Mouse (Mus musculus) left cerebral cortex, adult 2 months (tissue): ENCODE results near the gene BC024978. TPM values are rescaled to one million over a fixed set of nuclear protein-coding genes. Genes with fewer than 3 reads are reported as not detected.

ENCODE experiments used
- DNase-seq, 2 experiments: peaks; one replicate each; pipeline ENCODE4 v3.0.0; 2021 to 2022; ENCODE audit warnings: low spot score in 2 of 2, mixed read lengths in 1 of 2; ENCODE audit errors: extremely low spot score in 1 of 2
- H3K27ac ChIP-seq: fragments of 200-600 bp; 2 replicates; pipeline ENCODE4 v1.8.1; 2022
- H3K4me3 ChIP-seq: fragments of 200-600 bp; 2 replicates; pipeline ENCODE4 v1.8.1; 2022
- CTCF ChIP-seq: fragments of 200-600 bp; IDR thresholded peaks from 2 replicates; pipeline ENCODE4 v1.8.1; 2022; ENCODE audit warnings: antibody characterized with exemption, mild to moderate bottlenecking, moderate library complexity
- intact Hi-C: fragments of 180-260 bp; cut with DNase I; formaldehyde crosslinking; loops from one replicate; pipeline ENCODE4 v1.15.1; 2025
- total RNA-seq, 2 experiments: library from RNA; stranded (reverse); gene quantifications; 2 replicates each; pipeline ENCODE4 v1.2.3; 2021

BC024978 gene
- total RNA-seq, 2 experiments from 2014 or later = 21.6 to 26.1 TPM

DNA sequence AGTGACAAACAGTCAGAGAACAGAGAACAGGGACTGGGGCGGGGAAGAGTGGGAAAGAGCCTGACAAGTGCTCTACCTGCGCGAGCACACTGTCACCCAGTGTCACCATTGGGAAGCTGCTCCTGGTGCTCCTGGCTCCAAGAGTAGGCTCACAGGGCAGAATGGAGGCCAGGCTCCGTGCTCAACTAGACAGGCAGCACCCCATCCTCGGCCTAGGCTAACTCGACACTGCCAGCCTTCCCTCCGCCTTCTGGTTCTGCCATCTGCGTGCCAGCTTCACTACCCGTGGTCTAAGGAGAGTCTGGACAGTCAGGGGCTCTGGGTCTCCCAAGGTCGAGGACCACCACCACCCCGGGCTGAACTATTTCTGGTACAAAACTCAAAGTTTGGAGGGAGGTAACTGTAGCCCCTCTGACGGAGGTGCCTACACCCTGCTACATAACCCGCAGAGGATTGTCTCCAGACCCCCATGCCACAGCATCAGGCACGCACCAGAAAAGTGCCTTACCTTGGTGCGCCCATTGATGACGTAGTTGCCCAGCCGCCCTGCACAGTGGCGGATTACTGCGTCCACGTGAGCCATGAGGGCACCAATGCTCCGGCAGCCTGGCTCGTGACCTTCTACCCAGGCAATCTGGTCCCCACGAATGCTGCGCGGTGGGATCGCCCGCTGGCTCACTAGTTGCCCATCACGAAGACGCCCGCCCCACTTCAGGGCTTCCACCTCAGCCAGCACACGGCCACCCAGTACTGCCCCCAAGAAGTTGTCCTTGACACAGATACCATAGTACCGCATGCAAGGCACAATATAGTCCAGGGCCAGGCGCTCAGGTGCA is 31.3 kb upstream of the BC024978 start:
- no peak for DNase-seq
- peak overlapping the region; percentile 98 for H3K27ac ChIP-seq
- intact Hi-C loops = no loop called here
- TF ChIP-seq CTCF = no peak
- H3K4me3 ChIP-seq = peak overlapping the region; percentile 71

GRCm38 (mm10) chr7:27165007-27165655 is 30.4 kb upstream of the BC024978 start:
- TF ChIP-seq CTCF = no peak
- no peak for DNase-seq
- H3K27ac ChIP-seq = peak overlapping the region; percentile 98
- intact Hi-C loops = no loop called here
- peak overlapping the region; percentile 71 for H3K4me3 ChIP-seq

DNA sequence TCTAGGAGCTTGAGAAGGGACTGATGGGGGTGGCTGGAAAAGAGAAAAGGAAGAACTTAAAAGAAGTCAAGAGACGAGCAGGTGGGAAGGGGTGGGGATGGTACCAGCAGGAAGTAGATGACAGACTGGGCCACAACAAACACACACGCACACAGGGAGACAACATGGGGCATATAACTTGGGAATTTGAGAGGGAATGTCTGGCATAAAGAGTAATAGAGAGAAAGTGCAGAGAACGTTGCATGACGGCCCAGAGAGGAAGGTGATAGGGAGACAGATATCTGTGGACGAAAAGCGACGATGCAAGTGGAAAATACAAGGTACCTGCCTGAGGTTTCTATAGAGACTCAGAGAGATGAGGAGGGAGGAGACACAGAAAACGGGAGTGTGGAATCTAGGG is 29.9 kb upstream of the BC024978 start:
- Histone ChIP-seq H3K4me3 (peak overlapping the region; percentile 71), H3K27ac (peak overlapping the region; percentile 98)
- intact Hi-C loops = loop anchor here (2.0 kb wide), 2 partner anchors 29 to 63 kb away; partner anchors contain the start of genes BC024978 and Itpkc
- no peak for DNase-seq
- no peak for TF ChIP-seq CTCF

DNA sequence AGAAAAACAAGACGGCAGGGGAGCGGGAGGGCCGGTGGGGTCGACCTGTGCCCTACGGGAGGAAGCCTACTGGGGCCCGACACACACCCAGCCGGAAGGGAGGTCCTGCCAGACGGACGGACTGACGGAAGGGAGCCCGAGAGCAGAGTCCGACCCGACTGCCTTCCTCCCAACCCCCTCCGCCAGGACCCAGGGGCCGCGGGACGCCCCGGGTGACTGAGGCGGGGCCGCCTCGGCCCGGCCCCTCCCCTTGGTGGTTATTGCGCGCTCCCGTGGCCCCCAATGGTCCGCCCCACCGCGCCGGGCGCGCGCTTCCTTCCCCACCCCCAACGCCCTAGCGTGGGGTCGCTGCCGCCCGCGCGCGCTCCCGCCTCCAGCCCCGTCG is 29.4 kb upstream of the BC024978 start:
- intact Hi-C loops = loop anchor here (2.0 kb wide), 2 partner anchors 29 to 63 kb away; partner anchors contain the start of genes BC024978 and Itpkc
- Histone ChIP-seq H3K27ac (peak overlapping the region; percentile 98), H3K4me3 (peak overlapping the region; percentile 71)
- TF ChIP-seq CTCF = no peak
- peak; percentile 74 to 81 for DNase-seq

DNA sequence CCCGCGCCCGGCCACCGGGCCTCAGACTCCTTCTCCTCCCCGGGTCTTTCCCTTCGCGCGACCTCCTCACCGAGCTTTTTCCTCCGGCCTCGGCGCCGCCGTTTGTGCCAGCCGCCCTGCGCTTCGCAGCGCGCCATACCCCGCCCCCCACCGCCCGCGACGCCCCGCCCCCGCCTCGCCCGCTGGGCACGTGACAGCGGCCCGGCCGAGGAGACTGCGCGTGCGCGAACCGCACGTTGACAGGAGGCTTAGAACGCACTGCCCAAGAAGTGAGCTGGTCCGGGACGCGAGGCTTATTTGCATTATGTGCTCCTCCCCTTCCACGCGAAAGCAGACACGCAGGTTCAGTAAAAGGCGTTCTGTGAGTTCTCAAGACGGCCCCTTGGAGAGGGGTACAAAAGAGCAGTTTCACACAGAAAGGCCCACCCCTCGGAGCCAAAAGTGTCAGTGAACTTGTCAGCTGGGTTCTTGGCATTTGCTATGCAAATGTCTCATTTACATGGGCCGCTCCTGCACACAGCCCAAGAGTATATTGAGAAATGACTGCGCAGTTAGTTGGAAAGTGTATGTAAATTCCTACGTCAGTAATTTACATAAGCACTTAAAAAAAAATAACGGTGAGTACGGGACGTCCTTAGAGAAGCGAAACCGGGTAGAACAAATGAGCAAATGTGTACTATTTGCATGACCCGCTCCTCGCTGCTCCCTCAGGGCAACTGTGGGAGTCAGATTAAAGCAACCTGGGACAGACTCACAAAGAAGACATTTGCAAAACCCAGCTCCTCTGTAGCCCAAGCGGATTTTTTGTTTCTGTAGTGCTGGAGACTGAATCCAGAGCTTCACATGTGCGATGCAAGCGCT is 28.7 kb upstream of the BC024978 start, which contains the start of gene Egln2:
Gene Egln2, minus strand, starts transcription at position 189 of the 861 bp plus-strand sequence.
- intact Hi-C loops = loop anchor here (1.0 to 2.0 kb wide), 3 partner anchors 11 to 62 kb away; partner anchors contain the start of genes BC024978, Itpkc and Rab4b
- peak within 1 kb of the TSS; percentile 71 for H3K4me3 ChIP-seq
- no peak; the same call in 1 of the 2 replicates for TF ChIP-seq CTCF
- H3K27ac ChIP-seq = peak within 1 kb of the TSS; percentile 98
- DNase-seq = peak; percentile 95 to 96

DNA sequence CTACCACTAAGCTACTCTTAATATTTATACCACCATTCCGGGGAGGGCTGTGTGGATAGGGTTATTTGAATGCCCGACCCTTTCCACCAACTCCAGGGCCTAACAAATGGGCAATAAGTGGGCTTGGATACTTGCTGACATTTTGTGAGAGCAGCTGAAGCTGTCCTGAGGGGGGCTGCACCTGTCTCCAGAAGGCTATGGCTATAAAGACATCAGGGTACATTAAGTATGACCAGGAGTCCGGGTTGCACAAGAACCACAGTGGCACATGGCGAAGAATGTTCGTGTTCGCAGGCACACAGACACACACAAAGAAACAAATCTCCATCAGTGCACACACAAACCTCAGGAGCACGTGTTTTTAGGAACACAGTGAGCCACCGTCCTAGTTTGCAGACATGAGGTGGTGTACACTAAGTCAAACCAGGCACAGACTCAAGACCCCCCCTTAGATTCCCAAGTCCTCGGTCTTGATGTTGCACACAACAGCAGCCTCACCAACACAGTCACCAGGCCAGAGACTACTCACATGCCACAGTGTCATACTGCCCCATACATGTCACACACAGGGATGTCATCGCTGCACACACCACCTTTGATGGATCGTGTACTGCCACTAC is 28.0 kb upstream of the BC024978 start:
- intact Hi-C loops = loop anchor here (1.0 to 2.0 kb wide), 3 partner anchors 11 to 61 kb away; partner anchors contain the start of genes BC024978, Itpkc and Rab4b
- TF ChIP-seq CTCF = no peak
- no peak for DNase-seq
- Histone ChIP-seq H3K27ac (peak overlapping the region; percentile 98), H3K4me3 (peak overlapping the region; percentile 71)

- H3K4me3 ChIP-seq = no peak overlapping the region
- no peak for TF ChIP-seq CTCF
- H3K27ac ChIP-seq = no peak overlapping the region
- intact Hi-C loops = no loop called here
- DNase-seq = no peak
Measured at GRCm38 (mm10) chr7:27168371-27168770, 27.2 kb upstream of the BC024978 start.

DNA sequence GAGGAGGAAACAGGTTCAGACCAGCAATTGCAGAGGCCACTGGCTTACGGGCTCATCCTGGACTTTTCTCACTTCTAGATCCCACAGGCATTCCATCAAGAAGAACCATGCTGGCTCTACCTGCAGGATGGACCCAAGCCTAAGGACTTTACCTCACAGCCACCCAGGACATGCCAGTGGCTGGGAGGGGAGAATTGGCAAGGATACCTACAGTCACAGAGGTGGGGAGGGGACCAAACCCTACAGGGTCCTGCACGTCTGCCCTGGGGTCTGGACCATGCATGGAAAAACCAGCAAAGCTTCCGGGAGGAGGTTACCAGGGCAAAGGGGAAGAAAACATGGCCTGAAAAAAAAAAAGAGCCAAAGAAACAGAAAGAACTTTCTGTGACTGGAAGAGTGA is 24.6 kb upstream of the BC024978 start:
- Histone ChIP-seq H3K4me3 (no peak overlapping the region), H3K27ac (no peak overlapping the region)
- no peak for DNase-seq
- intact Hi-C loops = no loop called here
- TF ChIP-seq CTCF = no peak

GRCm38 (mm10) chr7:27174496-27174895 is 21.1 kb upstream of the BC024978 start:
- Histone ChIP-seq H3K4me3 (no peak overlapping the region), H3K27ac (no peak overlapping the region)
- no peak for TF ChIP-seq CTCF
- no peak for DNase-seq
- intact Hi-C loops = no loop called here

GRCm38 (mm10) chr7:27174896-27175295 is 20.7 kb upstream of the BC024978 start:
- H3K4me3 ChIP-seq = no peak overlapping the region
- intact Hi-C loops = no loop called here
- DNase-seq = no peak
- TF ChIP-seq CTCF = no peak
- H3K27ac ChIP-seq = no peak overlapping the region

DNA sequence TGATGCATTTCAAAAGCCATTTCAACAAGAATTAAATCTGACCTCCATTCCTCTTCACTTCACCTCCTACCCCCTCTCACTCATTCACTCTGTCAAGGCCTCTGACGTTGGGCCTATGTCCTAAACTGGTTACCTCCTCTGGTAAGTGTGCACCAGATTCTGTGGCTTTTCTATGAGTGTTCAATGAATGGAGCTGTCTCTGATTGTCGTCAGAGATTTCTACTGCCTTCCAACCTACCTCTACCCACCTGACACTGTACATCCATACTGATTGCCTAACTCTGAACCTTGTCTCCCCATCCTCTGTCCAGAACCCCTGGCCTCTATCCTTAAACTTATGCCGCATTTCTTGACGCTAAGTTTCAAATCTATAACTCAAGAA is 17.6 kb upstream of the BC024978 start:
- no peak for TF ChIP-seq CTCF
- intact Hi-C loops = loop anchor here (1.0 kb wide), 1 partner anchor 11 kb away; no protein-coding TSS in a partner anchor
- no peak for DNase-seq
- peak overlapping the region; percentile 80 for H3K4me3 ChIP-seq
- peak overlapping the region; percentile 95 for H3K27ac ChIP-seq
